Mouse (Mus musculus) heart, postnatal 0 days (tissue): Measurements from ENCODE around the gene Rpl23a.

ENCODE experiments used
- CTCF ChIP-seq: IDR thresholded peaks from 2 replicates; pipeline ENCODE4 v1.5.1; 2016; ENCODE audit warnings: antibody characterized with exemption, control low read depth, low read depth
- EP300 ChIP-seq: IDR thresholded peaks from 2 replicates; pipeline ENCODE4 v1.6.1; 2016; ENCODE audit warnings: antibody characterized with exemption, low read depth

DNA sequence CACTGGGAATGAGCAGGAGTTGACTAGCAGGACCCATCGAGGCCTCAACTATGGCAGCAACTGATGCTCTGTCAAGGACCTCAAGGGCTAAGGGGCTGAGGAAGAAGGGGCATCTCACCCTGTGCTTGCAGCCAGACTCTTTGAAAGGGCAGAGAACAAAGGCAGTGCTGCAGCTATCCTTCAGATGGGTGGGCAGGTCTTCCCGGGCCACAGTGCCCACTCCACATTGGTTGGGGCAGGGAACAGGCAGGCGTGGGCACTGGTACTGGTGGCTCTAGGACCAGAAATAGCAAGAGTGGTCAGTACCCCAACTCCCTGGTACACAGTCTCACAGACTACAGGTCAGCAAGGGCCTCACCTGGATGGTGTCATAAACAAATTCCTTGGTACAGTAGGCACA, 22.7 kb downstream of the Rpl23a start:
- no peak for TF ChIP-seq CTCF
- no peak for TF ChIP-seq EP300
